Mouse (Mus musculus): Measurements from ENCODE around the gene Gm136. TPM values are rescaled to one million over a fixed set of nuclear protein-coding genes. Genes with fewer than 3 reads are reported as not detected.

Gene Gm136
- polyA plus RNA-seq, 1 experiment from 2014 or later, result not detected

Other genes starting within 250 kb of the Gm136 start
- 72.4 and 77.2 TPM in 2 replicates for gene Akirin2, start 205.3 kb downstream of the Gm136 start, polyA plus RNA-seq (2014; fragmentation: Nextera tagmentation; extraction: Ambion mirVana)
- gene Orc3, start 141.3 kb downstream of the Gm136 start, polyA plus RNA-seq (2014; fragmentation: Nextera tagmentation; extraction: Ambion mirVana), result 80.3 and 111 TPM in 2 replicates
- gene Rars2, start 141.3 kb downstream of the Gm136 start, polyA plus RNA-seq (2014; fragmentation: Nextera tagmentation; extraction: Ambion mirVana), result 68.9 and 75.5 TPM in 2 replicates
- 60.4 and 69.2 TPM in 2 replicates for gene Slc35a1, start 68.8 kb downstream of the Gm136 start, polyA plus RNA-seq (2014; fragmentation: Nextera tagmentation; extraction: Ambion mirVana)
- 0.69 and 1.8 TPM in 2 replicates for gene Cfap206, start 26.1 kb downstream of the Gm136 start, polyA plus RNA-seq (2014; fragmentation: Nextera tagmentation; extraction: Ambion mirVana)
- 48.7 and 67.9 TPM in 2 replicates for gene Smim8, start 22.2 kb upstream of the Gm136 start, polyA plus RNA-seq (2014; fragmentation: Nextera tagmentation; extraction: Ambion mirVana)
- gene Zfp292, start 126.7 kb upstream of the Gm136 start, polyA plus RNA-seq (2014; fragmentation: Nextera tagmentation; extraction: Ambion mirVana), result 19.5 and 26.8 TPM in 2 replicates
- gene Cga, start 137.5 kb upstream of the Gm136 start, polyA plus RNA-seq (2014; fragmentation: Nextera tagmentation; extraction: Ambion mirVana), result not detected in 2 replicates

Measured in kidney, embryonic 14.5 days (tissue).